8 mouse cellular contexts compared by ENCODE assay signal in genomic region chr5:34097333-34097732, GRCm38 (mm10).
DNase-seq lines count a peak whose midpoint lies in the region; ATAC-seq and TF ChIP-seq lines count a peak whose summit lies in the region.

No protein-coding gene starts in this region.

- no peak overlapping the region for H3K9ac ChIP-seq in kidney, embryonic 16.5 days (replicated peaks; ENCODE audit: low read length)

- ATAC-seq in kidney, embryonic 16.5 days (ENCODE audit: low FRiP score, low TSS enrichment): no peak

- no peaks in the 10 kb centered on the region for H3K9me3 ChIP-seq in kidney, embryonic 16.5 days (ENCODE audit: low read length)
- H3K9me3 ChIP-seq in forebrain, embryonic 10.5 days: no peaks in the 10 kb centered on the region

- no peak overlapping the region for H3K27ac ChIP-seq in kidney, embryonic 16.5 days (ENCODE audit: low read length)
- H3K27ac ChIP-seq in cerebellum, adult 2 months (ENCODE audit: insufficient read depth, low read length): no peak overlapping the region
- no peak overlapping the region for H3K27ac ChIP-seq in forebrain, embryonic 10.5 days

- intact Hi-C loops in heart, postnatal 10 days (cut with DNase I): loop anchor here (5.0 kb wide), 2 partner anchors 95 to 160 kb away; no protein-coding TSS in a partner anchor

- H3K4me1 ChIP-seq in kidney, embryonic 16.5 days (ENCODE audit: insufficient read depth, low read length): no peaks in the 10 kb centered on the region
- no peaks in the 10 kb centered on the region for H3K4me1 ChIP-seq in cerebellum, adult 2 months (ENCODE audit: control insufficient read depth, insufficient read depth, low read length)
- H3K4me1 ChIP-seq in forebrain, embryonic 10.5 days: no peaks in the 10 kb centered on the region

- peak; percentile 36; the same call in 1 of the 2 replicates for TF ChIP-seq CTCF in cerebellum, adult 2 months (IDR thresholded peaks at IDR 0.05; ENCODE audit: borderline replicate concordance, insufficient read depth, low read depth, low read length)

- DNase-seq in kidney, adult 18-20 months: peak; percentile 9
- DNase-seq in MN1 (ENCODE audit: low spot score): peak; percentile 63
- peak; percentile 34 to 63 for DNase-seq in cerebellum, adult 2 months
- peak; percentile 56 to 66 for DNase-seq in heart, postnatal 10 days
- DNase-seq in left cerebral cortex, adult 8-10 months (ENCODE audit: low spot score in 2 of 2): peak; percentile 15 to 37
- peak; percentile 36 for DNase-seq in right cerebral cortex, postnatal 25 days
- DNase-seq in forebrain, embryonic 10.5 days (ENCODE audit: extremely low spot score, low spot score): no peak

- H3K4me3 ChIP-seq in kidney, embryonic 16.5 days (ENCODE audit: low read length): no peak overlapping the region
- no peak overlapping the region for H3K4me3 ChIP-seq in cerebellum, adult 2 months (replicated peaks; ENCODE audit: insufficient read depth, low read depth, low read length)
- H3K4me3 ChIP-seq in forebrain, embryonic 10.5 days: no peak overlapping the region

- no peak for TF ChIP-seq POLR2A in cerebellum, adult 2 months (IDR thresholded peaks at IDR 0.05; ENCODE audit: borderline replicate concordance, insufficient read depth, low read length)

- no peak overlapping the region for H3K4me2 ChIP-seq in kidney, embryonic 16.5 days (replicated peaks; ENCODE audit: low read depth, low read length)

- H3K27me3 ChIP-seq in kidney, embryonic 16.5 days (ENCODE audit: insufficient read depth, low read length): no peaks in the 10 kb centered on the region
- H3K27me3 ChIP-seq in cerebellum, adult 2 months (ENCODE audit: control insufficient read depth, insufficient read depth, low read length): no peaks in the 10 kb centered on the region
- H3K27me3 ChIP-seq in forebrain, embryonic 10.5 days (ENCODE audit: poor library complexity, severe bottlenecking): no peaks in the 10 kb centered on the region

- H3K36me3 ChIP-seq in kidney, embryonic 16.5 days (ENCODE audit: insufficient read depth, low read length): no peaks in the 10 kb centered on the region
- H3K36me3 ChIP-seq in forebrain, embryonic 10.5 days (replicated peaks): no peaks in the 10 kb centered on the region

- 9% methylated on average over 1 of the region's 1 CpGs for WGBS in kidney, embryonic 16.5 days
- 13% methylated on average over 1 of the region's 1 CpGs for WGBS in cerebellum, adult 2 months
- WGBS in forebrain, embryonic 10.5 days: 24% methylated on average over 1 of the region's 1 CpGs
